Mouse (Mus musculus): ENCODE results near the gene Pwwp2a. TPM values are rescaled to one million over a fixed set of nuclear protein-coding genes. Genes with fewer than 3 reads are reported as not detected.

Gene Pwwp2a
- polyA plus RNA-seq, 1 experiment from 2014 or later, result 25.2 TPM

Other genes with a start within 250 kb of the Pwwp2a start
- gene Slu7, start 248.3 kb upstream of the Pwwp2a start, polyA plus RNA-seq (2015; fragmentation: Nextera tagmentation; extraction: Ambion mirVana), result 56.5 and 58.9 TPM in 2 replicates
- gene C1qtnf2, start 207.7 kb upstream of the Pwwp2a start, polyA plus RNA-seq (2015; fragmentation: Nextera tagmentation; extraction: Ambion mirVana), result 11.5 and 12.6 TPM in 2 replicates
- gene Ccnjl, start 153.2 kb upstream of the Pwwp2a start, polyA plus RNA-seq (2015; fragmentation: Nextera tagmentation; extraction: Ambion mirVana), result 11.0 and 14.2 TPM in 2 replicates
- gene 4933415A04Rik, start 95.0 kb upstream of the Pwwp2a start, polyA plus RNA-seq (2015; fragmentation: Nextera tagmentation; extraction: Ambion mirVana), result 2.7 and 3.5 TPM in 2 replicates
- gene Fabp6, start 80.5 kb upstream of the Pwwp2a start, polyA plus RNA-seq (2015; fragmentation: Nextera tagmentation; extraction: Ambion mirVana), result not detected in 2 replicates
- 73.8 and 77.8 TPM in 2 replicates for gene Ttc1, start 66.0 kb downstream of the Pwwp2a start, polyA plus RNA-seq (2015; fragmentation: Nextera tagmentation; extraction: Ambion mirVana)
- gene Adra1b, start 219.2 kb downstream of the Pwwp2a start, polyA plus RNA-seq (2015; fragmentation: Nextera tagmentation; extraction: Ambion mirVana), result 12.2 and 16.4 TPM in 2 replicates

Measured in neural tube, embryonic 15.5 days (tissue).